Mouse (Mus musculus): ENCODE results near the gene Tnfaip8l1. TPM values are rescaled to one million over a fixed set of nuclear protein-coding genes. Genes with fewer than 3 reads are reported as not detected.

The Tnfaip8l1 gene
- total and polyA plus RNA-seq, 3 experiments = 1.1 to 3.2 (median 2.0) TPM

- no peak within 1 kb of the TSS for H3K4me3 ChIP-seq (ENCODE audit: low read depth, low read length)
- no peak for ATAC-seq (ENCODE audit: extremely low read depth, insufficient number of reproducible peaks, low FRiP score, poor library complexity, severe bottlenecking)
- peaks cover 59% of the 10 kb centered on the region for H3K27me3 ChIP-seq (ENCODE audit: insufficient read depth, low read length)
- peaks cover 18% of the 10 kb centered on the region for H3K36me3 ChIP-seq (replicated peaks)
- no peak for DNase-seq (ENCODE audit: low spot score)
- H3K4me1 ChIP-seq (ENCODE audit: insufficient read depth, low read depth, low read length) = peaks cover 11% of the 10 kb centered on the region
- no peaks in the 10 kb centered on the region for H3K9me3 ChIP-seq (replicated peaks)
- no peak for TF ChIP-seq TAL1 (conservative IDR thresholded peaks at IDR 0.05; ENCODE audit: low read depth, low read length)
Measured at GRCm38 (mm10) chr17:56121826-56122225, 40.5 kb upstream of the Tnfaip8l1 start, which contains the start of gene Lrg1. Gene Lrg1, minus strand, starts transcription at chr17:56122001.

DNA sequence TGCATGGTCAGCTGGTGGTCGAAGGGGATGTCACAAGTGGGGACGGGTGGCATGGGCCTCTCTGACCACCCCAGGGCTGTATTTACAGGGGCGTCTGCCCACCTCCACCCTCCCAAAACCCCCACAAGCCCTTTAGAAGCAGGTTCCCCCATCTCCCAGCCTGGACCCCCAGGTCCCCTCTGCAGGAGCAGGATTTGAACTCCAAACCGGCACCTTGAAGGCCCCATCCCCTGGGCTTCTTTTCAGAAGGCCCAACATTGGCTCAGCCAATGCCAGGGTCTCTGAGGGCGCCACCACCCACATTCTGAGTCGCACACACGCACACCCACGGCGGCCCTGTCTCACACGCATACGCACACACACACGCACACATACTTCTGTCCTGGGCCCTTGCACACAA, 39.1 kb upstream of the Tnfaip8l1 start:
- no peaks in the 10 kb centered on the region for H3K9me3 ChIP-seq (replicated peaks)
- DNase-seq (ENCODE audit: low spot score) (no peak), ATAC-seq (ENCODE audit: extremely low read depth, insufficient number of reproducible peaks, low FRiP score, poor library complexity, severe bottlenecking) (no peak)
- peaks cover 64% of the 10 kb centered on the region for H3K27me3 ChIP-seq (ENCODE audit: insufficient read depth, low read length)
- TF ChIP-seq POLR2AphosphoS5 (IDR thresholded peaks at IDR 0.05; ENCODE audit: insufficient replicate concordance, low read depth, low read length) (no peak), GATA2 (IDR thresholded peaks at IDR 0.05; ENCODE audit: borderline replicate concordance, low read depth, low read length) (no peak), GATA1 (IDR thresholded peaks at IDR 0.05; ENCODE audit: borderline replicate concordance, low read length) (no peak), TAL1 (conservative IDR thresholded peaks at IDR 0.05; ENCODE audit: low read depth, low read length) (no peak), CTCF (IDR thresholded peaks at IDR 0.05; ENCODE audit: low read depth, low read length) (no peak)
- H3K36me3 ChIP-seq (replicated peaks) = peaks cover 26% of the 10 kb centered on the region
- peaks cover 5% of the 10 kb centered on the region for H3K4me1 ChIP-seq (ENCODE audit: insufficient read depth, low read depth, low read length)
- no peak overlapping the region for H3K4me3 ChIP-seq (ENCODE audit: low read depth, low read length)

GRCm38 (mm10) chr17:56123681-56124340, 38.5 kb upstream of the Tnfaip8l1 start:
- peaks cover 66% of the 10 kb centered on the region for H3K27me3 ChIP-seq (ENCODE audit: insufficient read depth, low read length)
- peaks cover 29% of the 10 kb centered on the region for H3K36me3 ChIP-seq (replicated peaks)
- 0 out of 2 replicates have a peak overlapping the region, but pooled peaks have one; percentile 12 for H3K4me3 ChIP-seq (ENCODE audit: low read depth, low read length)
- TF ChIP-seq CTCF (IDR thresholded peaks at IDR 0.05; ENCODE audit: low read depth, low read length) (no peak), GATA2 (IDR thresholded peaks at IDR 0.05; ENCODE audit: borderline replicate concordance, low read depth, low read length) (no peak)
- no peak for ATAC-seq (ENCODE audit: extremely low read depth, insufficient number of reproducible peaks, low FRiP score, poor library complexity, severe bottlenecking)
- H3K4me1 ChIP-seq (ENCODE audit: insufficient read depth, low read depth, low read length) = peaks cover 5% of the 10 kb centered on the region
- no peaks in the 10 kb centered on the region for H3K9me3 ChIP-seq (replicated peaks)
- DNase-seq (ENCODE audit: low spot score) = no peak

DNA sequence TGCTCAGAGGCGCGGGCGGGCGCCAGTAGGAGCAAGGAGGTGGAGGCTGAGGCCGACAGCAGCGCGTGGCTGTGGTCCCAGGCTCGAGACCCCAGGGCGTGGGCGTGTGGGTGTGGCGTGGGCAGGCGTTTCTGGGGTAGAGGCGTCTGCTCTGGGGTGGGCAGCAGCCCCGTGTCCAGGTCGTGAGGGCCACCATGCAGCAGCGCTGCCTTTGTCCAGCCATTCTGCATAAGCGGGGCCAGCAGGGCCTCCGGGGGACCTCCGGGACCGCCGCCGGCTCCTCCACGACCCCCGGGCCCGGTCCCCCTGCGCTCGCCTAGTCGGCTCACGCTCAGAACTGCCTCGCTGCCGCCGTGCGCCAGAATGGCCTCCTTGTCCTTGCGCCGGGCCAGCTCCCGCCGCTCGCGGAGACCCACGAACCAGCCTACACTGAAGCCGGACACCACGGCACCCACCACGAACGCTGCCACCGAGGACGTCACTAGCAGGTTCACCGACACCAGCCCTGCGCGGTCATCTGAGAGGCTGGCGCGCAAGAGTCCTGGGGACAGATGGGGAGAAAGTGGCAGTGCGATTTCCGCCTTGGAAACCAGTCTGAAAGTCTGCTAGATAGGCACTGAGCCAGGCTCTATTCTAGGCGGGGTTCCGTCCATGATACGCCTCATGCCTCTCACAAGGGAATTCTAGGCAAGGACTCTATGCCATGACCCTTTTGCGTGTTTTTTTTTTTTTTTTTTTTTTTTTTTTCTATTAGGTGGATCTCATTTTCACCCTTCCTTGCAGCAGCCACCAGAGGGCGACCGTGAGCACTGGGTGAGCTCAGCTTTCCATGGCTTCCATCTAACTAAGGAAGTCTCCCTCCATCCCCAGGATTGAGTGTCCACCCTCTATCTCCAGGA, 37.7 kb upstream of the Tnfaip8l1 start:
- peaks cover 34% of the 10 kb centered on the region for H3K36me3 ChIP-seq (replicated peaks)
- DNase-seq (ENCODE audit: low spot score) (peak; percentile 61), ATAC-seq (ENCODE audit: extremely low read depth, insufficient number of reproducible peaks, low FRiP score, poor library complexity, severe bottlenecking) (no peak)
- peaks cover 5% of the 10 kb centered on the region for H3K4me1 ChIP-seq (ENCODE audit: insufficient read depth, low read depth, low read length)
- no peak overlapping the region for H3K4me3 ChIP-seq (ENCODE audit: low read depth, low read length)
- H3K9me3 ChIP-seq (replicated peaks) = no peaks in the 10 kb centered on the region
- TF ChIP-seq POLR2AphosphoS5 (IDR thresholded peaks at IDR 0.05; ENCODE audit: insufficient replicate concordance, low read depth, low read length) (no peak), GATA1 (IDR thresholded peaks at IDR 0.05; ENCODE audit: borderline replicate concordance, low read length) (no peak), CTCF (IDR thresholded peaks at IDR 0.05; ENCODE audit: low read depth, low read length) (peak; percentile 77), TAL1 (conservative IDR thresholded peaks at IDR 0.05; ENCODE audit: low read depth, low read length) (no peak), GATA2 (IDR thresholded peaks at IDR 0.05; ENCODE audit: borderline replicate concordance, low read depth, low read length) (no peak)
- peaks cover 60% of the 10 kb centered on the region for H3K27me3 ChIP-seq (ENCODE audit: insufficient read depth, low read length)

DNA sequence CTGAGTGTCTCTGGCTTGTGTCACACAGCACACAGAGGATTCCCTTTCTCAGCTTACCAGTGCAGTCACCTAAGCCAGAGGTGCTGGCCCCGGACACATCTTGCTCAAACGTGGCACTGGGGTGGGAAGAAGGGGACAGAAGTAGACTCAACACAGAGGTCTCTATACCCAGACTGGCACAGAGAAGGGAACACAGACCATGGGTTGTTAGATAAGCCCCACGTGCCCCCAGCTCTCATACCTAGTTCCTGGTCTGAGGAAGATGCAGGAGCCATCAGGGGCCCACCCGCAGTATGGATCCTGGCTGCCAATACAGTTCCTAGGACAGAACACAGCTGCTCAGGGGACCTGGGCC, 37.0 kb upstream of the Tnfaip8l1 start:
- no peaks in the 10 kb centered on the region for H3K9me3 ChIP-seq (replicated peaks)
- TF ChIP-seq GATA2 (IDR thresholded peaks at IDR 0.05; ENCODE audit: borderline replicate concordance, low read depth, low read length) = no peak
- TF ChIP-seq GATA1 (IDR thresholded peaks at IDR 0.05; ENCODE audit: borderline replicate concordance, low read length) = no peak
- TF ChIP-seq CTCF (IDR thresholded peaks at IDR 0.05; ENCODE audit: low read depth, low read length) = no peak
- no peak for TF ChIP-seq POLR2AphosphoS5 (IDR thresholded peaks at IDR 0.05; ENCODE audit: insufficient replicate concordance, low read depth, low read length)
- no peak for TF ChIP-seq TAL1 (conservative IDR thresholded peaks at IDR 0.05; ENCODE audit: low read depth, low read length)
- H3K27me3 ChIP-seq (ENCODE audit: insufficient read depth, low read length) = peaks cover 54% of the 10 kb centered on the region
- no peak for DNase-seq (ENCODE audit: low spot score)
- ATAC-seq (ENCODE audit: extremely low read depth, insufficient number of reproducible peaks, low FRiP score, poor library complexity, severe bottlenecking) = no peak
- no peak overlapping the region for H3K4me3 ChIP-seq (ENCODE audit: low read depth, low read length)
- peaks cover 38% of the 10 kb centered on the region for H3K36me3 ChIP-seq (replicated peaks)
- H3K4me1 ChIP-seq (ENCODE audit: insufficient read depth, low read depth, low read length) = peaks cover 5% of the 10 kb centered on the region

- no peak for ATAC-seq (ENCODE audit: extremely low read depth, insufficient number of reproducible peaks, low FRiP score, poor library complexity, severe bottlenecking)
Measured at GRCm38 (mm10) chr17:56126175-56126574, 36.1 kb upstream of the Tnfaip8l1 start.

More at GRCm38 (mm10) chr17:56126175-56126574, 36.1 kb upstream of the Tnfaip8l1 start:
- peaks cover 50% of the 10 kb centered on the region for H3K27me3 ChIP-seq (ENCODE audit: insufficient read depth, low read length)
- TF ChIP-seq POLR2AphosphoS5 (IDR thresholded peaks at IDR 0.05; ENCODE audit: insufficient replicate concordance, low read depth, low read length) = no peak
- no peaks in the 10 kb centered on the region for H3K9me3 ChIP-seq (replicated peaks)
- no peak overlapping the region for H3K4me3 ChIP-seq (ENCODE audit: low read depth, low read length)
- no peak for DNase-seq (ENCODE audit: low spot score)
- H3K36me3 ChIP-seq (replicated peaks) = peaks cover 46% of the 10 kb centered on the region
- H3K4me1 ChIP-seq (ENCODE audit: insufficient read depth, low read depth, low read length) = peaks cover 7% of the 10 kb centered on the region

Measured in G1E (cell line).